Mouse (Mus musculus) C2C12 (cell line): ENCODE results near the gene Arid4a.

ENCODE experiments used
- CEBPB ChIP-seq: IDR thresholded peaks from one replicate; pipeline ENCODE4 v1.6.1; 2011; ENCODE audit warnings: low read depth, mild to moderate bottlenecking, control low read depth, moderate library complexity
- CTCF ChIP-seq: IDR thresholded peaks from one replicate; pipeline ENCODE4 v1.5.1; 2011; ENCODE audit not compliant: control insufficient read depth, insufficient read depth, insufficient read length
- USF1 ChIP-seq: IDR thresholded peaks from one replicate; pipeline ENCODE4 v1.6.1; 2011; ENCODE audit warnings: low read depth, mild to moderate bottlenecking, control low read depth, moderate library complexity

DNA sequence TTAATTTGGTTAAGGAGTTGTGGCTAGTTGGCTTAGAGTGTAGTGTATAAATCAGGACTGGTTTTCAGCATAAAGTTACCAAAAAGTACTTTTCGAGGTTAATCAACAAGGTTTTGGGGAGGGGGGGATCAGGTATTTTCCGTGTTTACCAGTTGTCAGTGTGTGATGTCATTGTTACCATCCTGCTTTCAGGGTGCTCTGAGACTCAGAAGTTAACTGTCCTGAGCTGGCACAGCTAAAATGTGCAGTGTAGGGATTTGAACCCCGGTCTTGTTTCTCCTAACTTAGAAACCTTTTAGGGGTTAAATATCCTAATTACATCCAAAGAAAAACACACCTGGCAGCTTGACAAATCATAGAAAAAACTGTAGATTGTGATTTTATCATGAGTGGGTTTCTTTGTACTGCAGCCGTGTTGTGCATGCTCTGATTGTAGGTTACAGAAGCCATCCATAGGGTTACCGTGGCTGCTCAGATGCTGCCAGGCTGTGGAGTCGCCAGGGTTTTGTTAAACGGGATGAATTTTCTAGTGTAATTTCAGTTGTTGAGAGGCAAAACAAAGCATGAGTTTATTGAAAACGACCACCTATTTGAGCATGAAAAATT is 31.8 kb downstream of the Arid4a start:
- TF ChIP-seq CEBPB (no peak), CTCF (no peak), USF1 (no peak)
